Mouse (Mus musculus) right cerebral cortex, postnatal 10 days (tissue): ENCODE data around the gene Cmip.
A peak's percentile ranks its signal among the peaks of the same experiment; 100 is the strongest.

Experiments used
- DNase-seq, 2 experiments: peaks; one replicate each; pipeline ENCODE4 v3.0.0; 2021; ENCODE audit warnings: low spot score in 2 of 2

The Cmip gene

GRCm38 (mm10) chr8:117324821-117325220 lies 68.0 kb downstream of the Cmip start:
- DNase-seq, result no peak

DNA sequence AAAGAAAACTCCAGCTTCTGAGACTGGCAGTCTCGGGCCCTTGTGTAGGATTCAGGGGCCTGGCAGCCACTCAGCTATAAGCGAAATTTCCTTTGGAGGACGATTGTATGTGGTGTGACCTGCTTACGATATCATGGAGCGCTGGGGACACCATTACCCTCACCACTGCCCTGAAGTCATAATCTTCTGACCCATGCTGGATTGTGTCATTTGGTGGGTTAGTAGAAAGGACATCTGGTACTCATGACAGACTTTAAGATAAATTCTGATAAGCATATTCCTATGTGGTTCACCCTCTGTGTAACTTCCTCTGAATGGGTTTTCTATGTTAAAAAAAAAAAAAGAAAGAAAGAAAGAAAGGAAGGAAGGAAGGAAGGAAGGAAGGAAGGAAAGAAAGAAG lies 69.9 kb downstream of the Cmip start:
- DNase-seq, result no peak

- no peak for DNase-seq
Measured at GRCm38 (mm10) chr8:117327385-117327837, 70.5 kb downstream of the Cmip start.

DNA sequence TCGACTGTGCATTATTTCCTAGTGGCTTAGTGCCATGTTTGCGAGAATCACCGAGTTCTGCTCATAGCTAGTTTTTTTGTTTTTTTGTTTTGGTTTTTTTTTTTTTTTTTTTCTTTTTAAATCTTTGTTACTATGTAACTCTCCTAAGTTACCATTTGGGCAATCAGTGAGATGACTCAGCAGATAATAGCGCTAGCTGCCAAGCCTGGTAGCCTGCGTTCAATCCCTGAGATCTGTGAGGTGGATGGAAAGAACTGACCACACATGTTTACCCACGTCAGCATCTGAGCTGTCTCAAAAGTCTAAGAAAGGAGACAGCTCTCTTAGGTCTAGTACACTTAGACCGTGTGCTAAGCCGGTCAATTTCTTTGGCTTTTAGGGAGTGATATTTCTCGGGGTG lies 71.9 kb downstream of the Cmip start:
- DNase-seq, result no peak

GRCm38 (mm10) chr8:117329167-117329566 lies 72.3 kb downstream of the Cmip start:
- DNase-seq, result no peak

GRCm38 (mm10) chr8:117329903-117330302 lies 73.0 kb downstream of the Cmip start:
- no peak for DNase-seq

GRCm38 (mm10) chr8:117332229-117333010 lies 75.6 kb downstream of the Cmip start:
- DNase-seq, result peak; percentile 61 to 62

DNA sequence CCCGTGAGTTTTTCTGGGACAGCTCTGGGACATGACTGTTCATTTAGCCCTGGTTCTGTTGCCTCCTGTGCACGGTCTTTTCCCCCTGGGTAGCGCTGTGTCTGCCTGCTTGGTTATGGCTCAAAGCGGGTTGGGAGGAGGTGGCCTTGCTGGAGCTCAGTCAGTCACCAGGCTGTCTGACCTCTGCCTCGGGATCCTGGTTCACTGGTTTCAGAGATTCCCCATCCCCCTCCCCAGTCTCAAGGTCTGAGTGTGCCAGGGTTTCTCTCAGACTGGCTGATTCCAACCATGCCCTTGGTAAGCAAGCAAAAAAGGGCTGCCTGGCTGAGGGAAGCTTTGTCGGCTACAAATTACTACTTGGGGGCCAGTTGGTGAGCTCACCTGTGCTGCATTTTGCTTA lies 76.8 kb downstream of the Cmip start:
- no peak for DNase-seq

DNA sequence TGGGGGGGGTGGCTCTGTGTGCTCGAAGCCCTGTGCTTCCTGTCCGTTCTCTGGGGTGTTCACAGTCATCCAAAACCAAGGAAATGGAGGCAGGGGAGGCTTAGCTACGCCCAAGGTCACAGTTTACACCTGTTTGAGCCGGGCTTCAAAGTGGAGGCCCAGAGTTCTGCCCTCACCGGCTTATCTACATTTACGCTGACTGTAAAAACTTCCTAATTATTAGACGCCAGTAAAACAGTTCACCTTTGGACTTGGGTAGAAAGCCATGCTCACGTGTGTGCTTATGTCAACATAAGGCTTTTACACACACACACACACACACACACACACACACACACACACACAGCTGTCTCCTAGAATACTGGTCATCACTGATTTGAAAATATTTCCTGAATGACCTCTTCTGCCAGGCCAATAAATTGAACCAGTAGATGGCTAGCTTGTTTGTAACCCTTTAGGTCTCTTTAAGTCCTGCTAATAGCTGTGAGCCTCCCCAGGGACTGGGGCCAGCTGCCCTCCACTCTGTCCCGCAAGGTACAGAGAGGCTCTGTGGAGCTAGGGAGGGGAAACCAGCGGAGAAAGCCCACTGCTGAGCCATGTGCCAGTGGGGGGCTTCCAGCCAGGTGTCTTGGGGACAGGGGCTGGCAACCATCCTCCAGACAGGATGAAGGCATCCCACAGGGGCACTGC lies 77.3 kb downstream of the Cmip start:
- DNase-seq, result no peak

GRCm38 (mm10) chr8:117334748-117335393 lies 78.0 kb downstream of the Cmip start:
- no peak for DNase-seq

- no peak for DNase-seq
Measured at GRCm38 (mm10) chr8:117335423-117335822, 78.6 kb downstream of the Cmip start.

GRCm38 (mm10) chr8:117337188-117337587 lies 80.3 kb downstream of the Cmip start:
- no peak for DNase-seq

DNA sequence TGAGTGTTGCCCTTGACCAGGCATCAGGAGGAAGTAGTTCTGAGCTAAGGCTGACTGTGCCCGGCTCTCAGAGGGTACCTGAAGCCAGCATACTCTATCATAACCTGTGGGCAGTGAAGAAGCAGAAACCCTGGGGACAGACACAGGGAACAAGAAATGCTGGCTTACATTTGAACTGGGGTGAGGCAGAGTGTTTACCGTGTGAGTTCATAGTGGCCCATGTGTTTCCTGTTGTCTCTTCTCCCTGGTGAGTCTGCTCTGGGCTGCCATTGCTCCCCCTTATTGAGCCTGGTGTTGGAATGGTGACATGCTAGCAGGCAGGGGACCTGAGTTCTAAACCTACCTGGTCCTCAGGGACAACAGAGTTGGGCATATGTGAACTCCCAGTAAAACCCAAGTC lies 81.8 kb downstream of the Cmip start:
- DNase-seq, result no peak

GRCm38 (mm10) chr8:117339296-117339957 lies 82.6 kb downstream of the Cmip start:
- no peak for DNase-seq

DNA sequence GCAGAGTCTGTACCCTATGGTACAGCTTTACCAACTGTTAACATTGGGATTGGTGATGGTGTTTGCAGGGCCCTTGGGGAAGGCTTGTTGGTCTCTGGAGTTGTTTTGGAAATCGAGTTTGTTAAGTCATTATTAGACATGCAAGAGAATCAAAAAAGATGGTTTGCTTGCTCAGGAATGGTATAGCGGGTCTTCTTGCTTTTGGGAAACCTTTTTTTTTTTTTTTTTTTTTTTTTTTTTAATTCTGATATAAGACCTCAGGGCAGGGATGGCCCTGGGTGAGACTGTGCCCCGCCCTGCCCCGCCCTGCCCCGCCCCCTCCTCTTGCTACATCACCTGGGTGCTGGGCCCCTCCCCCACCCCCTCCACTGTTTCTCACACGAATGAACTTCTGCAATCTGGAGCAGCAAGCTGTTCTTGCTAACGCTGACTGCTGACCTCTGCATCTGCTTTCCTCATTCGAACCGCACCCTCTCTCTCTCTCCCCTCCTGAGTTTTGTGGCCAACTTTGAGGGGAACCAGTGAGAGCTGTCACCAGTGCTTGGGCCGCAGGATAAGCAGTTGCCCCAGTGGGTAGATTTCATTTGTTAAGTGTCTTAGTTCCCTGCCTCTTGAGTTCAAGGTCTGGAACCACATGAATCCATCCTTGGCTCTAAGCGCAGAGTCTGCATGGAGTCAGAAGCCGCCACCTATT lies 83.2 kb downstream of the Cmip start:
- DNase-seq, result no peak

DNA sequence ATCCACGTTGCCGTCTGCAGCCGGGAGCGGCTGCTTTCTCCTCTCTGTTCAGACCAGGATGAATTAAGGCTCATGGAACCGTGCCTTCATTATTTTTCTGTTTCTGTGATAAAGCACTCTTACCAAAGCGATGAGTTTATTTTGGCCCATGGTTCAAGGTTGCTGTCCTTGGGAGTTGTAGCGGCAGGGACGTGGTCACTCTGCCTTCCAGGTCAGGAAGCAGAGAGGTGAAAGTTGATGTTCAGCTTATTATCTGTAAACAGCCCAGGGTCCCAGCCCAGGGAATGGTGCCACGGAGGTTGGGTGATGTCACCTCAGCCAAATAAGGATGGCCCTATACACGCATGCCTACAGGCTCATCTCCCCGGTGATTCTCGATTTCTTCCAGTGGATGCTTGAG lies 83.9 kb downstream of the Cmip start:
- DNase-seq, result no peak

- DNase-seq, result no peak
Measured at GRCm38 (mm10) chr8:117342735-117343385, 86.0 kb downstream of the Cmip start.

- DNase-seq, result no peak
Measured at GRCm38 (mm10) chr8:117343484-117343883, 86.6 kb downstream of the Cmip start.

- DNase-seq, result no peak
Measured at GRCm38 (mm10) chr8:117344899-117345298, 88.0 kb downstream of the Cmip start.

DNA sequence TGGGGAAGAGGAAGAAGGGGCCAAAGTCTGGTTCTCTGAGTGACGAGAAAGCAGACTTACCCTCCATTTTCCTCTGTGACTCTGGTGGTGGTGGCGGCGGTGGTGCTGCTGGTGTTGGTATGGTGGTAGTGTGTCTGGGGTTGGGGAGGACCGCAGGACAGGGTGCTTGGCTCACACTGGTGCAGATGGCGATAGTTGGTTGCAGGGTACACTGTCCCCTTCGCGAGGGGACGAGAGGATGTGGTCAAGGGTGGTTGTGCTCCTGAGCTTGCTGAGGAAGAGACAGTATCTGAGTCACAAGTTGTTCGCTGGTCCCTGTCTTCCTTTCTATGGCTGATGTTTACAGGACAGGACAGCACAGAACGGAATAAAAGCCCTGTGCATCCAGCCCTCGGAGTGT lies 88.5 kb downstream of the Cmip start:
- no peak for DNase-seq

DNA sequence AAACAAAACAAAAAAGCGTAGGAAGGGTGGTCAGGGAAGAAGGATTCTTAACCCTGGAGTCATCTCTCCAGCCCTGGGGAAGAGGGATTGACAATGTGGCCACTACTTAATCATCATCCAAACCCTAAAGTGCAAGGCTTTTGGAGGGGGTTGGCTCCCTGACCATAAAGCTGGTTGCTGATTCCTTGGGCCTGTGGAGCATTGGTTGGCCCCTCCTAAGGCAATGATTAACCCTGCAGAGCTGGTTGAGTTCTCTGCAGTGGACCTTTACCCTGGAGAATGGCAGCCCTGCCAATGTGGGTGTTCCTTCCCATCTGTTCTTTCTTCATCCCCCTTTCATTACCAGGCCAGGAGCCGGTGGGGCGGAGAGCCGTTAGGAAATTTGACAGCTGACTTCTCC lies 90.7 kb downstream of the Cmip start:
- DNase-seq, result no peak
